Mouse (Mus musculus) erythroblast, embryonic 14.5 days (primary cell): Measurements from ENCODE around the gene Magea10. TPM values are rescaled to one million over a fixed set of nuclear protein-coding genes. Genes with fewer than 3 reads are reported as not detected.

ENCODE experiments used
- H3K27me3 ChIP-seq: 2 replicates; pipeline ENCODE4 v1.6.1; 2012; ENCODE audit warnings: inconsistent platforms; ENCODE audit not compliant: control insufficient read depth
- H3K36me3 ChIP-seq: 2 replicates; pipeline ENCODE4 v1.6.1; 2012; ENCODE audit warnings: mild to moderate bottlenecking, inconsistent platforms; ENCODE audit not compliant: control insufficient read depth
- H3K4me1 ChIP-seq: 2 replicates; pipeline ENCODE4 v1.6.1; 2012; ENCODE audit warnings: inconsistent platforms; ENCODE audit not compliant: control insufficient read depth
- H3K4me3 ChIP-seq: replicated peaks from 2 replicates; pipeline ENCODE3; 2012; ENCODE audit warnings: moderate library complexity, mild to moderate bottlenecking, inconsistent platforms
- H3K9me3 ChIP-seq: 2 replicates; pipeline ENCODE4 v1.6.1; 2012; ENCODE audit warnings: low read length, inconsistent platforms, mixed read lengths; ENCODE audit not compliant: control insufficient read depth
- GATA1 ChIP-seq: IDR thresholded peaks from 2 replicates; pipeline ENCODE4 v1.6.1; 2012; ENCODE audit warnings: low read length, inconsistent platforms, mixed read lengths
- TAL1 ChIP-seq: IDR thresholded peaks from 3 replicates; pipeline ENCODE4 v1.6.1; 2012; ENCODE audit warnings: low read length, inconsistent platforms, mixed read lengths
- polyA plus RNA-seq: library from polyadenylated mRNA; stranded (reverse); fragments of >175 nt; gene quantifications from 2 replicates; pipeline ENCODE4 v1.2.3, GENCODE M21; 2012

Gene Magea10
- not detected in 2 replicates for polyA plus RNA-seq

DNA sequence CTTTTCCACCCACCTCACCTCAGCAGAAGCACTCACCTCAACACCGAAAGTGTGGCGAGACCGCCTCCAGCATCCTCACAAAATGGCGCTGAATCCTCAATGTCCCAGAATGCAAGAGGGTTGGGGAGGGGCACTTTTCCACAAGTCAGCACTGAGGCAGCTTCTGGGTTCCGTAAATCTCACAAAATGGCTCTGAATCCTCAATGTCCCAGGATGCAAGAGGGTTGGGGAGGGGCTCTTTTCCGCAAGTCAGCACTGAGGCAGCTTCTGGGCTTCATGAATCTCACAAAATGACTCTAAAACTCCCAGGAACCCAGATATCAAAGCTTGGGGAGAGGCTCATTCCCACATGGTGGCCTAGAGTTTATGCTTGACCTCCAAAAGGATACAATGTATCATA, at the start of gene Magea10:
Gene Magea10 (minus strand): TSS at position 101 of the 400 bp plus-strand sequence.
- no peak for TF ChIP-seq TAL1
- H3K4me3 ChIP-seq, result no peak within 1 kb of the TSS
- H3K27me3 ChIP-seq, result no peaks in the 10 kb centered on the region
- H3K36me3 ChIP-seq, result no peaks in the 10 kb centered on the region
- no peaks in the 10 kb centered on the region; the same call in 1 of the 2 replicates for H3K9me3 ChIP-seq
- H3K4me1 ChIP-seq, result no peaks in the 10 kb centered on the region

DNA sequence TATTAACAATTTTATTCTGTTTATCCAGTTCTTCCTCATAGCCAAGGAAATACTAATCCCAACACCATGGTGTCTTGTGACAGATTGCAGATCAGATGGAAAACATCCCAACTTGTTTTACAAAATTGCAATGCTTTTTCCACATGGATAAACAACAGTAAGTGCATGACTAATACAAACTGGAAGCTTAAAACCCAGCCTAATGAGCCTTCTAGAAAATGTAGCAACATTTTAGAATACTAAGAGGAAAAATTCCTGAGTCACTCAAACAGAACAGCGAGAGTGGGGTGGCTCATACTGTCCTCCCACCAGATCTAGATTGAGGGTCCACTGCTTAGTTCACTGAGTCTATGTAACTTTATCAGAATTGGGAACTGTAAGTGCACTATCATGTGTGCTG, 4.7 kb downstream of the Magea10 start:
- no peak overlapping the region for H3K4me3 ChIP-seq
- H3K27me3 ChIP-seq, result no peaks in the 10 kb centered on the region
- H3K9me3 ChIP-seq, result no peaks in the 10 kb centered on the region; the same call in 1 of the 2 replicates
- TF ChIP-seq TAL1, result no peak
- TF ChIP-seq GATA1, result no peak
- no peaks in the 10 kb centered on the region for H3K4me1 ChIP-seq
- no peaks in the 10 kb centered on the region for H3K36me3 ChIP-seq

Other genes with a start within 250 kb of the Magea10 start
- gene Magea4, start 164.8 kb downstream of the Magea10 start, polyA plus RNA-seq, result not detected in 2 replicates
- not detected in 2 replicates for gene Gabre, start 112.1 kb downstream of the Magea10 start, polyA plus RNA-seq